Mouse (Mus musculus) cerebellum, postnatal 14 days (tissue): ENCODE measurements around the gene Polr3c.
"Not testable (repeated sequence)": the region's sequence is repeated elsewhere in the genome, so short reads cannot be mapped to it uniquely, and the experiment has no call there.

ENCODE experiments used
- DNase-seq, 2 experiments: peaks; one replicate each; pipeline ENCODE4 v3.0.0; 2021; ENCODE audit warnings: mixed read lengths in 2 of 2

Gene Polr3c

DNA sequence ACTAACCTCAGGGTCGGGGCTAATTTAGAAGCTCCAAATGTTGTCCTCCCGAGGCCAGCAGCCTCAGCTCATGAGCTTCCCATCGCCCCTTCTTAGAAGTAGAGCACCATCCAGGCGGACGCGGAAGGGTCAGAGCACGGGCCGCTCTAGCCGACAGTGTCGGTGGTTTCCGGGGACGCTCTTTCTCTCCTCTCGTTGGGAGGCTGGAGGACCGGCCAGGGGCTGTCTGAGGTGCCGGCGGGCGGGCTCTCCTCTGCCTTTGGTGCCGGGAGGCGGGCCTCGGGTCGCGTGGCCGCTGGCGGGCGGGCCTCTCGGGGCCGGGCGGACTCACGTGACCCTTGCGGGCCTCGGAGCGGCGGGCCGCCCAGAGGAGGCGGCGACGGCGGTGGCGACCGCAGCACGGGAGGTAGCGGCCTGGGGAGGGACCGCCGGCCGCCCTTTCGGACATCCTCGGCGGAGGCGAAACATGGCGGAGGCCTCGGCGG, at the start of gene Polr3c, which contains the start of gene Rnf115:
TSS of gene Polr3c (minus strand) at position 286 of the 485 bp plus-strand sequence.
TSS of gene Rnf115 (plus strand) at position 322 of the 485 bp plus-strand sequence.
- peak; percentile 93 to 96 for DNase-seq

DNA sequence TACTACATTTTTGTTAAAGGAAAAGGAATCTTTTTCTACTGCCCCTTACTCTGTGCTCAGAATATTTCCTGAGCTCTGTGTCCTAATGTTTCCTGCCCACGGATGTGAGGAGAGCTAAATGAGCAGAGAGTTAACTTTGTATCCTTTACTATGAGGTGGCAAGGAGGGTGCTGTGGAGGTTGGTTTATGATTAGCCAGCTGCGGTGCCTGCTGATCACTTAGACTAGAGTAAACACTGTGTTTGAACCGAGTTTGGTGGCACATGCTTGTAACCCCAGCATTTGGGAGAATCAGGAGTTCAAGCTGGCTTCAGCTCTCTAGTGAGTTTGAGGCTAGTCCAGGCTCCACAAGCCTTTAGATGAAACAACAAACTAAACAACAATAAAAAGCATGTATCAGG, 49.7 kb upstream of the Polr3c start:
- DNase-seq, result no peak

DNA sequence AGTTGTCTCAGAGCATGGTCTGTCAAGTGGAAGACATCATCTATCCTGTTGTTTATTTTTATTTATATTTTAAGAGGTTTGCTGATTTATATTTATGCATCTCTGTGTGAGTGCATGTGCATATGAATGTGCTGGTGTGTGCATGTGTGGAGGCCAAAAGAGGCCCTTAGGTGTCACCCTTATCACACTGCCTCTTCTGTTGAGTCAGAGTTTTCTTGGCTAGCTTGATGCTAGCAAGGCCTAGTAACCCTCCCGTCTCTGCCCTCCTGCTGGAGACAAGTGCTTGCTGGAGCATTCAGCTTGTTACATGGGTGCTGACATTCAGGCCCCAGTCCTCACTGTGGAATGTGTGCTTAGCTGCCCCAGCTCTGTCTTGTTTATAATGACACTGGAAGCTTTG, 45.5 kb upstream of the Polr3c start:
- DNase-seq, result no peak

DNA sequence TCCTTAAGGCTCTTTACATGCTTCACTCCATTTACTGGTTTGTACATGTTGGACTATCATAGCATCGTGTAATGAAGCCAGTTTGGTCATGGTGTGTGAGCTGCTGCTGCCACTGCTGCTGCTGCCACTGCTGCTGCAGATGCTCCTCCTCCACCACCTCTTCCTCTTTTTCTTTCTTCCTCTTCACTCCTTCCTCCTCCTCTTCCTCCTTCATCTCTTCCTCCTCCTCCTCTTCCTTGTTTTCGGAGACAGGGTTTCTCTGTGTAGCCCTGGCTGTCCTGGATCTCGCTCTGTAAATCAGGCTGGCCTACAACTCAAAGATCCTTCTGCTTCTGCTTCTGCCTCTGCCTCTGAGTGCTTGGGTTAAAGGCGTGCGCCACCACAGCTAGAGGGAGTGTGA, 42.5 kb upstream of the Polr3c start:
- no peak for DNase-seq

DNA sequence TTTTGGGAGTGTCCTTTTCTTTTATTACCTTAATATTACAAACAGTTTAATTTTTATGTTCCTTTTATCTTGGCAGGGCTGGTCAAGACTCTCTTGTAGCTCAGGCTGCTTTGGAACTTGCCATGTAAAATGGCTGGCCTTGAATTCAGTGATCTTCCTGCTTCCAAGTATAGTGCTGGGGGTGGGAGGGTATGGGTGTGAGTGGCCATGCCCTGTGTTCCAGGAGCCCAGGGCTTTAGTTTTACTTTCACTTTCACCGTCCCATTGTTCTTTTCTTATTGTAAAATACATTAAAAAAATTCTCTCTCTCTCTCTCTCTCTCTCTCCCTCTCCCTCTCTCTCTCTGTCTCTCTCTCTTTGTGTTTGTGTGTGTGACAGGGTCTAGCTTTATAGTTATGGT, 37.1 kb upstream of the Polr3c start:
- DNase-seq, result no peak

DNA sequence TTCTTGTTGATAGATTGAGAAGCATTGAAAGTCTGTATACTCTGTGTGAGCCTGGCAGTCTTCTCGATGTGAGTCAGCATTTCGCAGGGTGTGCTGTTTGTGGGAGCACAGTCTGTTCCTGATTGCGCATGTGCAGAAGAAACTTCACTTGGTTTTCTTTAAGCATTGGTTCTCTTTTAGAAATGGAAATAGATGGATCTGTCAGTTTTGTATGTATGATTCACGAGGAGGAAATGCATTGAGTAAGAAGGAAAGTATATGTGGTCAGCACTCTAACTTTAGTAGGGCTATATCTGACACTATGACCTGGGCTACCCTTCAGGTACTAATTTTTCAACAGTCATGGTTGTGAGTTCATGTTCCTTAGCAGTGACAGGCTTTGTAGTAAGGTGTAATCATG, 32.3 kb upstream of the Polr3c start:
- DNase-seq, result no peak

DNA sequence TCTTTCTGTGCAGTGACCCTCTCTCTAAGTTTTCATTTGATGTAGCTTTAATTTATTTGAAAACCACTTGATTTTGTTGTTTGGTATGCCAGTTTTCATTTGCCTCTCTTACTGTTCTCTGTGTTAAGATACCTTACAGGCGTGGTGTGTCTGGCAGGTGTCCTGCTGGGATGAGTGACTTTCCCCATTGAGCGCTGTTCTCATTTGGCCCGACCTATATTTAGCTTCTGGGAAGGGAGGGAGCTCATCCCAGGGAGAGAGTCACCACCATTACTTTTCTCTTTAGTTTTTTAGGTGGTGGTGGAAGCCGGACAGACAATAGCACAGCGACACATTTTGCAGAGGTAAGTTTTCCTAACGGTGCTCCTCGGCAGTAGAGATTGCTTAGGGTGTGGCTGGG, 30.3 kb upstream of the Polr3c start:
- DNase-seq, result peak; percentile 19 to 41

DNA sequence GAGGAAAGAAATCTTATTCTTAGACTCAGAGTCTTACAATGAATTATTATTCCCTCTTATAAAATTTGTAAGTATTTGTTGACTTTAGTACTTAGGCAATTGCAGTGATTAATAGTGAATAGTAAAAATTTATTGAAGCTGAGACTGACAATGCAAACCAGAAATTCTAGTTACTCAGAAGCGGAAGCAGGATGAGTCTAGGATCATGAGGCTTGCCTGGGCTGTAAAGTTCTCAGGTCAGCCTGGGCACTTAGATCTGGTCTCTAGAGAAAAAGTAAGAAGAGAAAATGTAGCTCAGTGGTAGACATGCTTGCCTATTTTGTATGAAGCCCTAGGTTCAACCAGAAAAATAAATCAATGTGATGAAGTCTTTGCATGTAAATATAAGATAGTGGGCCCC, 28.5 kb upstream of the Polr3c start:
- no peak for DNase-seq

DNA sequence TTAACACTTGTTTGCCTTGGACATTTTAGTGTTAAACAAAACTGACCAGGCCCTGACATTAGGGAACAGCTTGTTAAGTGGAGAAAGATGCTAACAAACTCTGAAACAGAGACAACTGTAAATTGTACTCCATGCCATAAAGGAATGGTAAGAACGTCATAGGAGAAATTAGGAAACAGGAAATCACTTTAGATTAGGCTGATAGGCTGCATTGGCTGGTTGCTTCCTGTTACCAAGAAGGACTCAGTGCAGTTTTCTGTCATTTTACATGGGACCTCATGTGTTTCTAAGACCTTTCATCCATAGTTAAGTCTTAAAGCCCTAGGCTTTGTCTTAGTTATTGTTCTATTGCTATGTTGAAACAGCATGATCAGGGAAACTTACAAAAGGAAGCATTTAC, 19.4 kb upstream of the Polr3c start:
- DNase-seq, result no peak

DNA sequence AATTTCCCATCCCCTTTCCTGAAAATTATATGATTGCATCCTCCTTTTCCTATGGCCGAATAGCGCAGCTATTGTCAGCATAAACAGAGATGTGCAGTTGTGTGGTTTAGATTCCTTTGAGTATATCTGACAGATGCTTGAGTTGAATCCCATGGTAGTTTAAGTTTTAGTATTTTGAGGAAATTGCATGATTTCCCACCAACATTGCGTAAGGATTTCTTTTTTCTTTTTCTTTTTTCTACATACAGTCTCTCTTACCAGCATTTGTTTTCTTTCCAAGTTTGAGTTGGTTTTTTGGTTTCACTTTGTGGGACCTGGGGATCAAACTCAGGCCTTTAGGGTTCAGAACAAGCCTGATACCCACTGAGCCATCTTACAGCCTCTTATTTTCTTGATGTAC, 16.9 kb upstream of the Polr3c start:
- no peak for DNase-seq

DNA sequence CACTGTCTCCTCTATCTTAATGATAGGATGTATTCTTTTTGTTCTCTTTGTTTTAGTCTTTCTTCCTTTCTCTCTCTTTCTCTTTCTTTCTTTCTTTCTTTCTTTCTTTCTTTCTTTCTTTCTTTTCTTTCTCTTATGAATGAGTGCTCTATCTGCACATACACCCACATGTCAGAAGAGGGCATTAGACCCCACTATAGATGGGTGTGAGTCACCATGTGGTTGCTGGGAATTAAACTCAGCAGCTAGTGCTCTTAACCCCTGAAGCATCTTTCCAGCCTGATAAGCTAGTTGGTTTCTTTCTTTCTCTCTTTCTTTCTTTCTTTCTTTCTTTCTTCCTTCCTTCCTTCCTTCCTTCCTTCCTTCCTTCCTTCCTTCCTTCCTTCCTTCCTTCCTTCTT, 12.9 kb upstream of the Polr3c start:
- not testable (repeated sequence) for DNase-seq

DNA sequence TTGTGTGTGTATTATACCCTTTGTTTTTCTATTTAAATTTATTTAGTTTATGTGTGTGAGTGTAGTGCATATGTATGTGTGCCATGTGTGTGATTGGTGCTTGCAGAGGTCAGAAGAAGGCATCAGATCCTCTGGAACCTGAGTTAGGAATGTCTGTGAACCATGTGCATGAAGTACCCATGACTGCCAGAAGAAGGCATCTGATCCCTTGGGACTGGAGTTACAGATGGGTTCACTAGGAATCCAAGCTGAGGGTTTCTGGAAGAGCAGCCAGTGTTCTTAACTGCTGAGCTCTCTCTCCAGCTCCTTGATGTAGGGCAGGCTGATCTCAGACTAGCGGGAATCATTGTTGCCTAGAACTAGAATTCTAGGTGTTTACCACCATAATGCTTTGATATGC, 10.6 kb upstream of the Polr3c start:
- no peak for DNase-seq

DNA sequence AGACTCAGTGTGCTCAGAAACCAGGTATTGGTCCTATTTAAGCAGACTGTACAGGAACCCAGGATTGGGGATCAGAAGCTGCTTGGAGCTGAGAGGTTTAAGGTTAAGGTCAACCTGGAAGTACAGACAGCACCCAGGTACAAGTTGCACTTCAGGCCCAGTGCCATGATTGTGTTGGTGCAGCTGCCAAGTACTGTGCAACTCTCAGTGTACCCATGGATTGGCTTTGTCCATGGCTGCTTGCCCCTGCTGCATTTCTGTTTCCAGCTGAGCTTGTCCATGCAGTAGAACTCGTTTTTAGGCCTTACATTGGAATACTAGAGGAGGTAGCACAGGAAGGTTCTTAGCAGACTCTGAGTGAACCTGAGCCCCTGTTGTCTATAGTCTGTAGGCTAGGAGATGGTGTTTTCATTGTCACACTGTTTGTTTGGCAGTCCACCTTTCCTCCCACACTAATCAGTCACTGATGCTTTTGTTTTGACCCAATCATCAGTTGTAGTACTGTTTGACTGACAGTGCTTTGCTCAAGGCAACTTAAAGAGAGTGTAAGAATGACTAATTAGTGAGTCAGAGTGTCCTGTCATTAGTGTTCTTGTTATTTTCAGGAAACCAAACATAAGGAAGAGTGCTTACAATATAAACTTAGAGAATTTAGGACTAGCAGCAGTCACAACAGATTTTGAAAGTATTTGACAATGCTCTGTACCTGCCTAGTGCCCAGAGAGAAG, 9.7 kb upstream of the Polr3c start:
- DNase-seq, result no peak

DNA sequence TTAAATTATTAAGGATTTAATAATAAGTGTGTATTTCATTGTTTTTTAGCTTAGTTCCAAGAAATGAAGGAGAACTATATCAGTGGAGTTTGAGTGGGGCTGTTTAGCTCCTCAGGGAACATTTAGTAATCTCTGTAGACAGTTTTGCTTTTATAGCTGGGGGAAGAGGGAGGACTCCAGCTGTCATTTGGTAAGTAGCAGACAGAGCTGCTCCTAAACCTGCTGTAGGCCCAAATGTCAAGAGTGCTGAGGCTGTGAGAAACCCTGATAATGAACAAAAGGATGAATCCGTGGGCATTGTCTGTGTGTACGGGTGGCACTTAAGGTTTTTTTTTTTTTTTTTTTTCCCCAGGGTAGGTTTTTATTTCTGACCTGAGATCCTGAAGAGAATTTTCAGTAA, 7.8 kb upstream of the Polr3c start:
- DNase-seq, result no peak

DNA sequence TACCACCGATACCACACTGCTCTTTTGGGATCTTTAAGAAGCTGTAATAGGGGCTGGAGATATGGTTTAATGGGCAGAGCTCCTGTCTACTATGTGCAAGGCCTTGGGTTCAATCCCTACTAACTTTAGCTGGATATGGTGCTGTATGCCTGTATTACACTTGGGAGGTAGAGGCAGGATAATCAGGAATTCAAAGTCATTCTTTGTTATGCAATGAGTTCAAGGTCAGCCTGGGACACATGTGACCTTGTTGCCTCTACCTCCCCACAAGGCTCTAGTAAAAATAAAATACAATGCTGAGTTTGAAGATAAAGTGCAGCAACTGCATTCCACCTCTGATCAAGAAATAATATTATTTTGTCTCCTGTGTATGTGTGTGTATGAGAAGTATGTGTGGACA, 6.6 kb upstream of the Polr3c start:
- no peak for DNase-seq

DNA sequence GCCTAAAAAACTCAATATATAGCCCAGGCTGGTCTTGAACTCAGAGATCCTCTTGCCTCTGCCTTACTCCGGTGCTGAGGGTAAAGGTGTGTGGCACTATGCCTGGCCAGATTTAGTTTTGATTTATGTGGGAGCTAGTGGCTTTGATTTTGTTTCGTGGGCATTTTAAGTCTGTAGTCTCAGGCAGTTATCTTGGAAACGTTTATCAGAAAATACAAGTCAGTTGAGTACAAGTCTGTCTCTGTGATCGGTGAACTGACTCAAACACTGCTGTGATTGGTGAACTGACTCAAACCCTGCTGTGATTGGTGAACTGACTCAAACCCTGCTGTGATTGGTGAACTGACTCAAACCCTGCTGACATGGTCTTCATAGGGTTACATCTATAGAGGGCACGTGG, 3.4 kb upstream of the Polr3c start:
- DNase-seq, result no peak

DNA sequence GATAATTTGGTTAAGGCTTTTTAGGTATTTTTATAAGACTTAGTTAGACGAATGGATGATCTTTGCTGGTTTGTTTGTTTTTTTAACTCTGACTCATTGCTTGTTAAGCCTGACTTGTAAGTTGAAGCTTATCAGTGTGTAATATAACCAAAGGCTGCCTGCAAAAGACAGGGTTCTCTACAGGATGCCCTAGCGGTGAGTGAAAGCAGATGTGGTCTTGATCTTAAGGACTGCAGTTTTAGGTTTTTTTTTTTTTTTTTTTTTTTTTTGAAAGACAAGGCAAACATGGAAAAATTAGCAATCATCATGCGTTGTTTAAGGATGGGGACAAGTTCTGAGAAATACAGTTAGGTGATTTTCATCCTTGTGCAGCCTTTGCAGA, 2.0 kb upstream of the Polr3c start:
- no peak for DNase-seq

DNA sequence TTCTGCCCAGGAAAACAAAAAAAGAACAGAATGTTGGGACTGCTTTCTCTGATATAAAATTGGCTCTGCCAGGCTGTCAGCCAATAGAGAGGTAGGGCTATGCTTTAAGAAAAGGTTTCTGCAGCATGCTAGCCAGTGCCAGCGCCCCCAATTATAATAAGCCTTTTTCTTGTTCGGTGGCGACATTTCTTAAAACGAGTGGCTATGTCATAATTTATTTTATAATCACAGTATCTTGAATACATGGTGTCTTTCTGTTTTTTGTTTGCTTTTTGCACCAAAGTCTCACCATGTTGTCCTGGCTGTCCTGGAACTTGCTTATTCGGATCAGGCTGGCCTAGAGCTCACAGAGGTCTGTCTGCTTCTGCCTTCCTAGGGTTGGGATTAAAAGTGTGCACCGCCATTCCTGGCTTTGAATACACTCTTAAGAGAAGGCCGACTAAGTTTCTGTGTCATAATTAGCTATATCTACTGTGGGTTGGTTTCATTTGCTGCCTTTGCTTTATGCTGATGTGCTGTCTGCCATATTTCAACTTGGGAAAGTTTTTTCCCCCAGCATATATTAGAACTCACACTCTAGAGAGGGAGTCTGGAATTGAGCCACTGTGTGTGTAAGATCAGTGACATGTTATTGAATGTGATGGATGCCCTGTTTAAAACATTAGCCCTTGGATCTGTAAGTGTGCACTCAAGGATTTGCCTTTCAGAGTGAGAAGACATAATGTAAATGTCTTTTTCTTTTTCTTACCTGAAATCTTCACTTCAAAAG, 1.4 kb upstream of the Polr3c start:
- DNase-seq, result no peak

DNA sequence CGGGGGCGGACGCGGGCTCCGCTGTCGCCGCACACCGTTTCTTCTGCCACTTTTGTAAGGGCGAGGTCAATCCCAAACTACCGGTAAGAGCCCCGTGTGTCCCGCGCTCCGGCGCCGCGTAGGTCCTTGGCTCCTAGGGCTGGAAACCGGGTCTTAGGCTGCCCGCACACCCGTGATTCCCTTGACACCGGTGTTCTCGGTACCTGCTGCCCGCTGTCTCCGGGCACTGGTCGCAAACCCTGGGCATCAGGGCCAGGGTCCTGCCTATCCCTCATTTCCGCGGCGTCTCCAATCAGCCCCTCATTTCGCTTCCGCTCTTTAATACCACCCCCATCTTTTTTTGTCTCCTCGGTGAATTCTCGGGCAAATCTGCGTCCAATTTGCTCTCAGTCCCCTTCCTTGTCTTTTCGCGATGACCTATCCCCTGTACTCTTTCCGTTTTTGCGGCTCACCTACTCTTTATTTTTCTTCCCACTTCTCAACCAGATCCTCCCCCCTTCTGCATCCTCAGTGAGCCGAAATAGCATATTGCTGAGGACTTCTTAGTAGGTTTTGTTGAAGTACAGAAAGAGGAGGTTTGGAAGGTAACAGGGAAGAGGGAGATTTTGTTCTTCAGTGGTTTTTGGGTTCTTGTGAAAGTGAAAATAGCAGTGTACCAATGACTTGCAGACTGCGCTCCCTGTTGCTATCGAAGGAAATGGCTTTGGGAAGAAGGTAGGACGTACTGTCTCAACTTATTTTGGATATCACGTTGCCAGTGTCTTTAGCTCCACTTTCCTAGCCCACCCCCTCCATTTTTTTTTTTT, 603 bp upstream of the Polr3c start:
- no peak for DNase-seq

DNA sequence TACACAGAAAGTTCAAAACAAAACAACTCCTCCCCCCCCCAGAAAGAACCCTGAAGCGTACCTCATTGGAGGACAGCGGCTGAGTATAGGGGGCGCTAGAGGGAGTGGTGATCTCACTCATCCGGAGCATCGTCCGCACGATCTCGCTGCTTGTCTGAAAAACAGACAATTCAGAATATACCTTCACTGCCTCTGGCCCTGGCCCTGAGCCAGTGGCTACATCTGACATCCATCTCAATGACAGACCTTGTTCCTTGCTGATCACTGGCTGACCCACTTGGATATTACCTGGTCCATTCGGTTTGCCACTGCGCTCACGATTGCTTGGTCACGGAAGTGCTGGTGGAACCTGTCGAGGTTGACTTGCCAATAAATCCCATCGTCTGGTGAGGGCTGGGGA, 8.3 kb downstream of the Polr3c start:
- DNase-seq, result peak; percentile 83 to 92

DNA sequence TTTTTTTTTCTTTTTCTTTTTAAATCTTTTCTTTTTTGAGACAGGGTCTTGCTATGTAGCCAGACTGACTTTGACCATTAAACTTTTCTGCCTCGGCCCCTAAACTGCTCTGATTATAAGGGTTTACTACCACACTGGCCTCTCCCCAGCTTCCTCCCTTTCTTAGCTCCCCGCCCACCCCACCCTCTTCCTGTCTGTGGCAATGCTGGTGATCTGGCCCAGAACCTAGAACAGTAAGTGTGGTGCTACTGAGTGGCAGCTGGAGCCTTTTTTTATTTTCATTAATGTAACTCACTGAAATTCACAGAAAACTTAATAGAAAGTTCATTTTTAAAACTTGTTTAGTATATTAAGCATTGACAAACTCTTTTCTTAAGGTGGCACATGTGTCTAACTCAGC, 11.6 kb downstream of the Polr3c start:
- no peak for DNase-seq

DNA sequence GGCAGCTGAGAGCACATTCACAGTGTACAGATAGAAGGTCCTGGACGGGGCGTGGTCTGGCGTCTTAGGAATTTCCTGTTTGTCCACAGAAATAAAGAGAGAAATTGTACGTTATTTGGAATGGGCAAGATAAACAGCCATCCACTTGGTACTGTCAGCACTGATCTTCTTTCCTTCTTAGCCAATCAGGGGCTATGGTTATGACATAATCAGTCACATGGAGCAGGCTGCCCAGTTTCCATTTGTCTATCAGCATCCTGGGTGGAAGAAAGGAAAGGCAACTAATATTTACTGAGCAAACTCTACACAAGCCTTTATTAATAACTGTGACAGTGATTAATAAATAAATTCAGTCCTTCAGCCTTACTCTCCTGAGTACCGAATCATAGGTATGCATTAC, 13.1 kb downstream of the Polr3c start:
- DNase-seq, result no peak

DNA sequence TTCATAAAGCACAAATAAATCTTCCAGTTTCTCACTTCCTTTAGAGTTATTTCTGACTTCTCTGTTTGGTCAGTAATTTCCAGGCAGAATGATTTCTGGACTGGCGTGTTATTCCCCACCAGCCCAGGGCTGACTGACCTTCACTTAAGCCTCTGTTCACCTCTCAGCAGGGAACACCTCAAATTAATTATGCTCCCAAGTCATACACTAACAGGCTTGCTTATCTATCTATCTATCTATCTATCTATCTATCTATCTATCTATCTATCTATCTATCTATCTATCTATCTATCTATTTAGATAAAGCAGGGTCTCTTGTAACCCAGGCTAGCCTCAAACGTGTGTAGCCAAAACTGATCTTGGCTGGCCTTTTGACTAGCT, 18.8 kb downstream of the Polr3c start:
- DNase-seq, result no peak
